Mouse (Mus musculus): ENCODE data around the gene Foxp4. TPM values are rescaled to one million over a fixed set of nuclear protein-coding genes. Genes with fewer than 3 reads are reported as not detected.

Foxp4 gene
- polyA plus RNA-seq, 1 experiment = 29.5 TPM

GRCm38 (mm10) chr17:47919826-47920225 is 4.6 kb downstream of the Foxp4 start:
- TF ChIP-seq POLR2A (IDR thresholded peaks at IDR 0.05; ENCODE audit: low read depth, low read length) = no peak
- no peak for TF ChIP-seq CTCF (IDR thresholded peaks at IDR 0.05; ENCODE audit: borderline replicate concordance, insufficient read depth, low read length)
- no peak overlapping the region for H3K27ac ChIP-seq (ENCODE audit: insufficient read depth, low read length)
- no peak overlapping the region for H3K4me3 ChIP-seq (ENCODE audit: insufficient read depth, low read length)
- no peaks in the 10 kb centered on the region for H3K4me1 ChIP-seq (ENCODE audit: control insufficient read depth, insufficient read depth, low read length)

- Histone ChIP-seq H3K4me1 (ENCODE audit: control insufficient read depth, insufficient read depth, low read length) (no peaks in the 10 kb centered on the region), H3K27ac (ENCODE audit: insufficient read depth, low read length) (no peak overlapping the region), H3K4me3 (ENCODE audit: insufficient read depth, low read length) (no peak overlapping the region)
- TF ChIP-seq CTCF (IDR thresholded peaks at IDR 0.05; ENCODE audit: borderline replicate concordance, insufficient read depth, low read length) (no peak), POLR2A (IDR thresholded peaks at IDR 0.05; ENCODE audit: low read depth, low read length) (no peak)
Observed at GRCm38 (mm10) chr17:47917907-47918306, 6.5 kb downstream of the Foxp4 start.

GRCm38 (mm10) chr17:47917212-47917611 is 7.2 kb downstream of the Foxp4 start:
- Histone ChIP-seq H3K4me3 (ENCODE audit: insufficient read depth, low read length) (no peak overlapping the region), H3K27ac (ENCODE audit: insufficient read depth, low read length) (no peak overlapping the region), H3K4me1 (ENCODE audit: control insufficient read depth, insufficient read depth, low read length) (no peaks in the 10 kb centered on the region)
- TF ChIP-seq CTCF (IDR thresholded peaks at IDR 0.05; ENCODE audit: borderline replicate concordance, insufficient read depth, low read length) (no peak), POLR2A (IDR thresholded peaks at IDR 0.05; ENCODE audit: low read depth, low read length) (no peak)

- no peak for TF ChIP-seq CTCF (IDR thresholded peaks at IDR 0.05; ENCODE audit: borderline replicate concordance, insufficient read depth, low read length)
- TF ChIP-seq POLR2A (IDR thresholded peaks at IDR 0.05; ENCODE audit: low read depth, low read length) = no peak
- H3K4me1 ChIP-seq (ENCODE audit: control insufficient read depth, insufficient read depth, low read length) = no peaks in the 10 kb centered on the region
- H3K27ac ChIP-seq (ENCODE audit: insufficient read depth, low read length) = no peak overlapping the region
- H3K4me3 ChIP-seq (ENCODE audit: insufficient read depth, low read length) = no peak overlapping the region
Observed at GRCm38 (mm10) chr17:47914676-47915219, 9.7 kb downstream of the Foxp4 start.

GRCm38 (mm10) chr17:47909091-47910001 is 15.1 kb downstream of the Foxp4 start:
- Histone ChIP-seq H3K4me1 (ENCODE audit: control insufficient read depth, insufficient read depth, low read length) (no peaks in the 10 kb centered on the region), H3K4me3 (ENCODE audit: insufficient read depth, low read length) (peak overlapping the region; percentile 16), H3K27ac (ENCODE audit: insufficient read depth, low read length) (no peak overlapping the region)
- TF ChIP-seq CTCF (IDR thresholded peaks at IDR 0.05; ENCODE audit: borderline replicate concordance, insufficient read depth, low read length) (no peak), POLR2A (IDR thresholded peaks at IDR 0.05; ENCODE audit: low read depth, low read length) (0 out of 2 replicates have a peak, but pooled peaks have one; percentile 26)

- Histone ChIP-seq H3K4me1 (ENCODE audit: control insufficient read depth, insufficient read depth, low read length) (no peaks in the 10 kb centered on the region), H3K27ac (ENCODE audit: insufficient read depth, low read length) (no peak overlapping the region)
- no peak for TF ChIP-seq CTCF (IDR thresholded peaks at IDR 0.05; ENCODE audit: borderline replicate concordance, insufficient read depth, low read length)
- TF ChIP-seq POLR2A (IDR thresholded peaks at IDR 0.05; ENCODE audit: low read depth, low read length) = no peak
Observed at GRCm38 (mm10) chr17:47908079-47908478, 16.4 kb downstream of the Foxp4 start.

GRCm38 (mm10) chr17:47907366-47907920 is 17.0 kb downstream of the Foxp4 start:
- TF ChIP-seq CTCF (IDR thresholded peaks at IDR 0.05; ENCODE audit: borderline replicate concordance, insufficient read depth, low read length) (no peak), POLR2A (IDR thresholded peaks at IDR 0.05; ENCODE audit: low read depth, low read length) (no peak)
- Histone ChIP-seq H3K27ac (ENCODE audit: insufficient read depth, low read length) (no peak overlapping the region), H3K4me3 (ENCODE audit: insufficient read depth, low read length) (no peak overlapping the region), H3K4me1 (ENCODE audit: control insufficient read depth, insufficient read depth, low read length) (no peaks in the 10 kb centered on the region)

More at GRCm38 (mm10) chr17:47908079-47908478, 16.4 kb downstream of the Foxp4 start:
- H3K4me3 ChIP-seq (ENCODE audit: insufficient read depth, low read length) = no peak overlapping the region

- no peaks in the 10 kb centered on the region for H3K4me1 ChIP-seq (ENCODE audit: control insufficient read depth, insufficient read depth, low read length)
- H3K27ac ChIP-seq (ENCODE audit: insufficient read depth, low read length) = no peak overlapping the region
- TF ChIP-seq CTCF (IDR thresholded peaks at IDR 0.05; ENCODE audit: borderline replicate concordance, insufficient read depth, low read length) (no peak), POLR2A (IDR thresholded peaks at IDR 0.05; ENCODE audit: low read depth, low read length) (no peak)
- H3K4me3 ChIP-seq (ENCODE audit: insufficient read depth, low read length) = no peak overlapping the region
Observed at GRCm38 (mm10) chr17:47903846-47904680, 20.4 kb downstream of the Foxp4 start.

GRCm38 (mm10) chr17:47901782-47902181 is 22.7 kb downstream of the Foxp4 start:
- no peak for TF ChIP-seq CTCF (IDR thresholded peaks at IDR 0.05; ENCODE audit: borderline replicate concordance, insufficient read depth, low read length)
- TF ChIP-seq POLR2A (IDR thresholded peaks at IDR 0.05; ENCODE audit: low read depth, low read length) = no peak
- Histone ChIP-seq H3K4me3 (ENCODE audit: insufficient read depth, low read length) (no peak overlapping the region), H3K27ac (ENCODE audit: insufficient read depth, low read length) (no peak overlapping the region), H3K4me1 (ENCODE audit: control insufficient read depth, insufficient read depth, low read length) (no peaks in the 10 kb centered on the region)

Measured in embryonic fibroblast, embryonic 13.5 days (primary cell).